Mouse (Mus musculus) heart, adult 2 months (tissue): ENCODE measurements around the gene Lpar1.

Experiments used
- CTCF ChIP-seq: fragments of 200-600 bp; IDR thresholded peaks from 2 replicates; pipeline ENCODE4 v1.8.1; 2022; ENCODE audit warnings: antibody characterized with exemption, mild to moderate bottlenecking, moderate library complexity
- EP300 ChIP-seq: fragments of 200-500 bp; IDR thresholded peaks from 2 replicates; pipeline ENCODE4 v1.6.1; 2011; ENCODE audit warnings: low read depth, low read length, control low read depth; ENCODE audit not compliant: insufficient read depth
- POLR2A ChIP-seq: fragments of 200-500 bp; IDR thresholded peaks from 2 replicates; pipeline ENCODE4 v1.6.1; 2011; ENCODE audit warnings: mild to moderate bottlenecking, low read depth, low read length, control low read depth; ENCODE audit not compliant: insufficient read depth

DNA sequence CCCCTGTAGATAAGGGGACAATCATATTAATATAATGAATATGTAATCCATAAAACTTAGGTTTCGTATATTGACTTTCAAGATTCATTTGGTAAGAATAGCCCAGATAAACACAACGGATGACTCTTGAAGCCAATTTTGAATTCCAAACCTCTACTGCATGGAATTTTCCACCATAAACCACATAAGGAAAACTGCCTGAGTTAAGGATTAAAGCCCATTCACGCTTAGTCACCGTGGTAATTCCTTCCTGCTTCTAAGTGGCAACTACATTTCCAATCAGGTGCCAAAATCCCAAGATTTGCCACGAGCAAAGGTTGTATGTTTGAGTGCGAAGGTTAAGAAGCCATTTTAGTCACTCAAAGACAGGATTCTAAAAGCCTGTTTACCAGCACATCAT lies 20.3 kb upstream of the Lpar1 start:
- TF ChIP-seq CTCF = no peak
- TF ChIP-seq POLR2A = no peak
- TF ChIP-seq EP300 = no peak
